Mouse (Mus musculus) NIH3T3 (cell line): ENCODE results near the gene Psma2.

ENCODE experiments used
- DNase-seq: peaks from one replicate; pipeline ENCODE4 v3.0.0-alpha.2; 2012; ENCODE audit warnings: low read depth

The Psma2 gene

DNA sequence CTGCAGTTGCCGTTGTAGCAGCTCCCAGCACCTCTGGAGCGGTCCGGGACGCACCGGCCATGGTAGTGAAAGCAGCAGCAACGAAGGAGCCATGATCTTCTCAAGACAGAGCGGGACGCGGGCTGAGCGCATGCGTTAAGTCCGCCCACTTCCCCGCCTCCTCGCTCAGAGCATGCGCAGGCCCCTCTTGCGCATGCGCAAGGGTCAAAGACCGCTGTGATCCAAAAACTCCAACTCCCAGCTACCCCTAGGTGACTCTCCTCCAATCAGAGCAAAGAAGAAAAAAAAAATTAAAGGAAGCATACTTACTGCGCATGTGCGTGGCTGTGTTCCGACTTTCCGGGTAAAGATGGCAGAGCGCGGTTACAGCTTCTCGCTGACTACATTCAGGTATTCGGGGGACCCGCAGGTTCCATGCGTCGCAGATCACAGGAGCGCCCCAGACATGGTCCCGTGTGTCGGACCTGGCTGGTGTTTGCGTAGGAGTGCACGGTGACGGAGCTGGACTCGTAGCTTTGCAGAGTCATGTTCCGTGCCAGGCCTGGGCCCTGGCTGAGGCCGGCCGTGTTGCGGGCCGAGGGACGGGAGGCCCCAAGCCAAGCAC lies at the start of gene Psma2, which contains the start of gene Mrpl32:
Gene Psma2 (plus strand): TSS at position 315 of the 604 bp plus-strand sequence.
Gene Mrpl32 (minus strand): TSS at position 240 of the 604 bp plus-strand sequence.
- DNase-seq: peak; percentile 99

DNA sequence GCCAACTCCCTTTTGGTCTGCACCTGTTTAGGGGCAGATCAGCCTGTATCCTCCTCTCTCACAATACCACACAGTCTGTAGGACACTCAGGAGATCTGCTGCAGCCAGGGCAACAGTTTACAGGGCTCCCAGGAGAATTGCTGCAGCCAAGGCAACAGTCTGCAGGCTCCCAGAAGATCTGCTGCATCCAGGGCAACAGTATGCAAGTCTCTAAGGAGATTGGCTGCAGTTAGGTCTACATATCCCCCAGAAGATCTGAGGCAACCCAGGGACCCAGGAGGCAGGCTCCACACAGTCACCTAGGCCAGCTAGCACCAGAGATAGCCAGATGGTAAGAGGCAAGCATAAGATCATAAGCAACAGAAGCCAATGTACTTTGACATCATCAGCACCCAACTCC lies 38.9 kb upstream of the Psma2 start:
- DNase-seq: no peak

DNA sequence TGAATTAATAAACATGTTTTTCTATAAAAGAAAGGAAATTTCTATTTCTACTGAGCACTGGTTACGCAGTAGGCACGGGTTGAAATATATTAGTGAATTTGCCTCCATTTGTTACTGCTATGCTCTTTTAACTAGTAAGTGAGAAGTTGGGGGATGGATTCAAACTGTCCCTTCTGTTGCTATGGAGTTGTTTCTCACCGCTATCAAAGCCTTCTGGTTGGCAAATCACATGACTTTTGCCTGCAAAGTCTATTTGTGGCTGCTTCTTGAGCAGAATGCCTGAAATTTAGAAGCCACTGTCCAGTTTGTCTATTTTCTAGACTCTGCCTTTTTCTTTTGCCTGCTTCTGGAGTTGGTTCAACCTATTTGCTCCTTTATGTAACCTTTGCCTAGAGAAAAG lies 32.6 kb upstream of the Psma2 start:
- no peak for DNase-seq

DNA sequence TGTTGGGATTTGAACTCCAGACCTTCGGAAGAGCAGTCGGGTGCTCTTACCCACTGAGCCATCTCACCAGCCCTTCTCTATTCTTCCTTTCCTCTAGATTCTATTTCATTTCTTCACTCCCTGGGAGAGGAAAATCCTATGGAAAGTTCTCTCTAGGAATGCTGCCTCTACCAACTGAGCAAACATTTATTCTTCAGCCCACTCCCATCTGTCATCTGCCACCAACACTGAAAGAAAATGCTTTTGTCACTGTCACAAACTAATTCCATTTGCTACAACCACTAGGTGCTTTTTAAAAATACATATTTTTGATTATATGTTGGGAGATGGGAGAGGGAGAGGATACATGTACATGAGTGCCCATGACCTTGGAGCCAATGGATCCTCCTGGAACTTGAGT lies 10.3 kb upstream of the Psma2 start:
- DNase-seq: no peak

DNA sequence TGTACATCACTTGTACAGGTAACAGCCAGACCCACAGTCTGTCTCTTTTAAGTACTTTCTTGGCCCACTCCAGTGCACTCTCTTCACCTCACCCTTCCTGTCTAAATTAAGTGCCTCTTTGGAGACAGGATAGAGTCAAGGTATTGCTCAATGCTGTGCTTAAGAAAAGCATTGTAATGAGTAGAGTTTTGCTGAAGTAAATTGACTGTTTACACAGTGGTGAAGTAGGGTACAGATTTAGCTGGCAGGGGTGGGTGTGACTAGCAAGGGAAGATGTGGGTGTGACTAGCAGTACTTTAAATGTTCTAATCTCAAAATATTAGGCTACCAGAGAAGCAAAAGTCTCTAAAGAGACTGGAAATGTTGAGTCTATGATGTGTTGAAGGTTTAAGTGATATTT lies 5.4 kb upstream of the Psma2 start:
- no peak for DNase-seq

DNA sequence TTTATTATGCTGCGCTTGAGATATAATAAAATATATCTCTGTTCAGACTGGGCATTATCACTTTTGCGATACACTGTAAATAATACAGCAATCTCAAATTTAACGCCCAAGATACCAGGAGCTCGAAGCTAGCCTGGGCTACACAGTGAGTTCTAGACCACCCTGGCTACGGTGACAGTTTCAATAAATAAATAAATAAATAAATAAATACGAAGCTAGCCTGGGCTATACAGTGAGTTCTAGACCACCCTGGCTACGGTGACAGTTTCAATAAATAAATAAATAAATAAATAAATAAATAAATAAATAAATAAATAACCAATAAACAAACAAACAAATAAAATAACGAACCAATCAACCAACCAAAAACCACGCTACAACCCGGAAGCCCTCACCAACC lies 577 bp upstream of the Psma2 start:
- no peak for DNase-seq

DNA sequence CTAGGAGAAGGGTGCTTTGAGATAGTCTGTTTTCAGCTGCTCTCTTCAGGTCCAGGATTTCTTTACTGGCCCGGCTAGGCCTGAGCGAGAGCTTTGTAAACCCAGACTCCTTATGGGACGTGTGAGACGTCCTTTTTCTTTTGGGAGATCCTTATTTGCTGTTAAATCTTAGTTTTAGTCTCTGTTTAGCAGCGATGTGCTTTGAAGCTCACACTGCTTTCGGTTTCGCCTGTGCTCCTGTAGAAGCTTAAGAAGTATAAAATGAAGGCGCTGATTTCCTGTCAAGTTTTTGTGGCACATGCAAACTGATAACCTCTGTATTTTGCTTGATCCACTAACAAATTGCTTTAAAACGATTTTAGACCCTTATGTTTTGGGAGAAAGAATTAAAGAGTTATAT lies 513 bp downstream of the Psma2 start:
- DNase-seq: peak; percentile 15

DNA sequence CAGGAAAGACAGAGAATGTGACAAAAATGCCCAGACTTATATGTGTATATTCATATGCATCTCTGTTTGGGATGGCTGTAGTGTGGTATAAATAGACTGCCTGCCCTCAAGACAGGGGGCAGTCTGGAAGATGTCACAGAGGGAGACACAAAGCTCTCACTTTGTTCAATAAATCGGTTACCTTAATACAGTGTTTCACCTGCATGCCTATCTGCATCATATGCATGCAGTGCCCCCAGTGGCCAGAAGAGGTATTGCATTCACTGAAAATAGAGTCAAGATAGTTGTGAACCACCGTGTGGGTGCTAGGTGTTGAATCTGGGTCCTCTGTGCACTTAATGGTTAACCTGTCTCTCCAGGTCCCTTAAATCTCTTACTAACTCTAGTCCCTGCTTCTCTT lies 5.7 kb downstream of the Psma2 start:
- peak; percentile 69 for DNase-seq

DNA sequence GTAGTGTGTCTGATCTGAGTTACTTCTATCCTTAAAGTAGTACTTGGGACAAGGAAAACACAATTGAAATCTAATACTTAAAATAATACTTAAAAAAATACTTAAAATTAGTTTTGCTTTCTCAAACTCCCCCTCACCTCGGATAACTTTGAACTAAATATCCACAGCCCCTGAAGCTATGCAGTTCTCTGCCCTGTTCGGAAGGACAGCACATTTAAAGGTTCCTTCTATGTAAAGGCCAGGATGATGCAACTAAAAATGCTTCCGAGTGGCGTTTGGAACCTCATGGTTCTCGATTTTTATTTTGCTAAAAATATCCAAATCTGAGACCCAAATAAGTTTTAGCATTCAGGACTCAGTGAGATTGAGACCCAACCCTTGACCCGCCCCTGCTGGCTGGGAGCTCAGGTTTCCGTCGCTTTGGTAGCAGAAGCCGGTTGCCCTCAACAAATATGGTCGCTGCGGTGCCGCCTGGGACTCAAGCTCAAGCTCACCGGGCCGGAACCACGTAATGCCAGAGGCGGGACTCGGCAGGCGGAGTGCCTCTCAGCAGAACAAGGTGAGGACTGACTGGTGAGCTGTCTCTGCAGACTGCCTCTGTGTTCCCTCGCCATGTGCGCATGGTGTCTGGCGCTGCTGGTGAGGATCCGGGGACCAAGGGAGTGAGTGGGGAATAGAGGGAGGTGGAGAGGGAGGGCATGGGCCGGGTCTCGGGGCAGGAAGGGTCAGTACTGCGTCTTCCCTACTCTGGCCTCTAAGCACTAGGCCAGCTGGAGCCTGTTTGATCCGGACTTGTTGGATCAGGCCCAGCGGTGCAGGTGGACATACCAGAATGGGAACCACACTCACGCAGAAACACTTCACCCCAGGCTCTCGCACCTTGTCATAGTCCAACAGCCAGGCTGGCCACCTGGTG lies 16.9 kb downstream of the Psma2 start, which contains the start of gene AW209491:
Gene AW209491 (plus strand): TSS at position 429 of the 916 bp plus-strand sequence.
- peak; percentile 94 for DNase-seq

DNA sequence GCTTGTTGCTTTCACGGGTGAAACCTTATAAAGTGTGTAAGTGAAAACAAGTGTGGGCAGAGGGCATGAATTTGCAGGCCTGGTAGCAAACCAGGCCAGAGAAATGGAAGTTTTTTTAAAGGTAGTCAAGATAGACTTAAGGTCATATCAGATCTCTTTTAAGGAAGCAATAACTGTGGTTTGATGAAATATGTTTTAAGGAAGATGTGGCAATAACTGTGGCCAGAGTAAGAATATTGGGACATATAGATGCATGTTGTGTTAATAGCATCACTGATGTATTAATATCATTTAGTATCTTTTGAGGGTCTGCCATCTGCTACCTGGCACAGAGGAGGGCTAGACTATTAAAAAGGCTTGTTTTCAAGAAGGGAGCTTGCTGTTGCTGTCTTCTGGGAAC lies 27.0 kb downstream of the Psma2 start:
- no peak for DNase-seq

DNA sequence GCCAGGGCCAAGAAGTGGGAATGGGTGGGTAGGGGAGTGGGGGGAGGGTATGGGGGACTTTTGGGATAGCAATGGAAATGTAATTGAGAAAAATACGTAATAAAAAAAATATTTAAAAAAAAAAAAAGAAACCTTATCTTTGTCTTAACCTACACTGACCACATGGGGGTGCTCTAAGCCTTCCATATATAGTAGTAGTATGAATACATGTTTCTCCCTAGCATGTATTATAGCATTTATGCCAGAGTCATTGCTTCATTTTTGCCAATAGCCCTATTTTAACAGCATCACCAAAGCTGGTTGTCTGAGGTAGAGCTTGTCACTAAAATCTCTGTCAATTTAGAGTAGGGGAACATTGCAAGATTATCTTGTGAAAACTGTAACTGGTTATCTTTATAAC lies 36.3 kb downstream of the Psma2 start:
- peak; percentile 78 for DNase-seq

DNA sequence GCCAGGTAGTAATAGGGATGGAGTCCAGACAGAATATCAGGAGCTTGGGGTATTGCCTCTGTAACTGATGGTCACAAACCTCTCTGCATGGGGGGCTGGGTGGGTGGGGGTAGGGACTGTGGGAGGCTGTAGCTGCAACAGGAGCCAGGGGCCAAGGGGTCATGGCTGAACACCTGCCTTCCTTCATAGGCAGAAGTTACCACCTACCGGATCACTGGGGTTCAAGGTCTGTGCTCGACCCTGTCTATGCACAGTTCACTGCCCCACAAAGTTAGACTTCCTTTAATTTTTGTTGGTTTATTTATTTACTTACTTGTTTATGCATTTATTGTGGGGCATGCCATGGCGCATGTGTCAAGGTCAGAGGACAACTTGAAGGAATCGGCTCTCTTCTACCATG lies 54.1 kb downstream of the Psma2 start:
- DNase-seq: no peak

DNA sequence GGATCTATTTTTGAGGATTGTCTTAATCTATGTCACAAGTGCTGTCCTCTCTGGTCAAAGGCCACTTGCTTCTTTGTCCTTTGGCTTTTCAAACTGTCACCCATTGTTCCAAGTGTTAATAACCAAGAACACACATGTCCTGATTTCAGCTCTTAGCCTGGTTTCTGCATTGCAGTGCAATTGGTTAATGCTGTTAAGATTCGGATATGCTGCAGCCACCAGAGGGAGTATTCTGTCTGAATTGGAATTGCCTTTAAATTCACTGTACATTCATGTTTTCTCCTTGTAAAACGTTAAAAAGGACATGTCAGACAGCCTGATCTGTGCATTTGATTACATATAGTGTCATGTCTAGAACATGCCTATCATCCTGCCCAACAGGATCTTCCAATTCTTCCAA lies 57.3 kb downstream of the Psma2 start:
- peak; percentile 72 for DNase-seq

DNA sequence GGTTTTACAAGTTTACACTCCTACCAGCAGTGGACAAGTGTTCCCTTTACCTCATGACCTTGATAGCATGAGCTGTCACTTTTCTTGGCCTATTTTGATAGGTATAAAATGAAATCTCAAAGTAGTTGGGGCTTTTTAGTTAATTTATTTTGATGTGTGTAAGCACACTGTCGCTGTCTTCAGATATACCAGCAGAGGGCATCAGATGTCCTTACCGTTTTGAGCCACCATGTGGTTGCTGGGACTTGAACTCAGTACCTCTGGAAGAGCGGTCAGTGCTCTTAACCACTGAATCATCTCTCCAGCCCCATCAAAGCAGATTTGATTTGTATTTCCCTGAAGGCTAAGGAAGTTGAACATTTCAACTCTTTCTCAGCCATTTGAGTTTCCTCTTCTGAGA lies 75.9 kb downstream of the Psma2 start:
- peak; percentile 5 for DNase-seq

DNA sequence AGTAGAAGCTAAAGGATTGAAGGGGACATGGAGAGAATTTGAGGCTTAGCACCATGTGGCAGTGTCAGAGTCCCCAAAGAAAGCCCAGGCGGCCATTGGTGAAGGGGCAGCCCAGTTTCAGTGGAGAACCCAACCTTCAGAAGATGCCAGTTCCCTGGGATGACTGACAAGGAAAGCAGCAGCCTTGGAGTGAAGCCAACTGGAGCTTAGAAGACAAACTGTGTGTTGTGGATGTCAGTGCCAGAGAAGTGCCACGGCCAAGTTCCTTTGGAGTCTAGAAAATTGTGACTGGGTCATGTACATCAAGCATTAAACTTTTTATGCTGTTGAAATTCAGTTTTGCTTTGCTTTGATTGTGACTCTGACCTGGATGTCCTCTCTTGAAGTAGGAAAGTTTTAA lies 103.8 kb downstream of the Psma2 start:
- DNase-seq: peak; percentile 2

DNA sequence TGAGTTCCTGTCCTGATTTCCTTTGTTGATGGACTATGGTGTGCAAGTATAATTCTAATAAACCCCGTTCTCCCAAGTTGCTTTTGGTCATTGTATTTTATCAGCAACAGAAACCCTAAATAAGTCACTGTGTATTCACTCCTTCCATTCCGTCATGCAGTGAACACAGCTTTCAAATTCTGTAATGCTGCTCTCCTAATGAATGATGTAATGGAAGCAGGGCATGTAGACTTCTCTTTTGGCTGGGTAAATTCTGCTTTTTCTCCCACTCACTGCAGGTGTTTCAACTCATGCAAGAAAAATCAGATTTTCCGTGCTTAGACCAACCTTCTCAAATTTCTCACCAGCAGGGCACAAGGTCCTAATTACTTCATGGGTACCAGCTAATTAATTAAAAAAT lies 104.7 kb downstream of the Psma2 start:
- DNase-seq: no peak
